Mouse (Mus musculus) lung, embryonic 15.5 days (tissue): ENCODE measurements around the gene Doxl2. TPM values are rescaled to one million over a fixed set of nuclear protein-coding genes. Genes with fewer than 3 reads are reported as not detected.

Source experiments
- polyA plus RNA-seq: library from polyadenylated mRNA; unstranded; fragments of >200 nt; fragmentation: Nextera tagmentation; extraction: Ambion mirVana; gene quantifications from 2 replicates; pipeline ENCODE4 v1.2.1, GENCODE M21; 2015

Gene Doxl2
- polyA plus RNA-seq, 1 experiment from 2014 or later: not detected

Other genes starting within 250 kb of the Doxl2 start
- 43.0 and 53.3 TPM in 2 replicates for gene Gimap1, start 235.9 kb upstream of the Doxl2 start, polyA plus RNA-seq
- 23.7 and 25.2 TPM in 2 replicates for gene Gimap5, start 228.8 kb upstream of the Doxl2 start, polyA plus RNA-seq
- 0.22 TPM in 1 of 2 replicates, not detected in the other for gene Gimap3, start 204.1 kb upstream of the Doxl2 start, polyA plus RNA-seq
- gene Tmem176a, start 134.0 kb upstream of the Doxl2 start, polyA plus RNA-seq: 226 and 227 TPM in 2 replicates
- gene Tmem176b, start 133.5 kb upstream of the Doxl2 start, polyA plus RNA-seq: 425 and 442 TPM in 2 replicates
- gene Aoc1, start 102.1 kb upstream of the Doxl2 start, polyA plus RNA-seq: 0.11 TPM in 1 of 2 replicates, not detected in the other
- not detected in 2 replicates for gene 1600015I10Rik, start 45.1 kb upstream of the Doxl2 start, polyA plus RNA-seq
- gene Svs1, start 11.9 kb downstream of the Doxl2 start, polyA plus RNA-seq: not detected in 2 replicates
- 0.38 and 0.64 TPM in 2 replicates for gene Gpnmb, start 61.6 kb downstream of the Doxl2 start, polyA plus RNA-seq
- 64.1 and 65.6 TPM in 2 replicates for gene Malsu1, start 98.8 kb downstream of the Doxl2 start, polyA plus RNA-seq
- gene Igf2bp3, start 240.0 kb downstream of the Doxl2 start, polyA plus RNA-seq: 46.5 and 50.5 TPM in 2 replicates